Mouse (Mus musculus): ENCODE results near the gene 2310030G06Rik.

2310030G06Rik gene

DNA sequence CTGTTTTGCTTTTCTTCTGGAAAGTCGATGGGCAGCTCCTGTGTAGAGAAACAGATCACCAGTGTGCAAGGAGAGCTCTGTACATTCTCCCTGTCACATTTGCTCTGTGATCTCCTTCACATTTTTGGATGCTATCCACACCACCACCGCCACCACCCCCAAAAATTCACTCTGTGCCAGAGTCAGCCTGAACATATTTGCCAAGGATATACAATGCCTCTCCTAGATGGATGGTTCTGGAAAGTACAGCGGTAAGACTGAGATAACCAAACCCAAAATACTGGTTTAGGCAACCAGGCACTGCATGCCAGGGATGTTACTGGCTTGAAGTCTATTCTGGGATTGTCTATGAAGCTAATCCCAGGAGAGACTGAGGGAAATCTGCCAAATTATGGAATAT, 4.1 kb downstream of the 2310030G06Rik start:
- DNase-seq (ENCODE audit: low read depth, low spot score): no peak

GRCm38 (mm10) chr9:50740867-50741784, 5.2 kb downstream of the 2310030G06Rik start:
- DNase-seq (ENCODE audit: low read depth, low spot score): no peak

DNA sequence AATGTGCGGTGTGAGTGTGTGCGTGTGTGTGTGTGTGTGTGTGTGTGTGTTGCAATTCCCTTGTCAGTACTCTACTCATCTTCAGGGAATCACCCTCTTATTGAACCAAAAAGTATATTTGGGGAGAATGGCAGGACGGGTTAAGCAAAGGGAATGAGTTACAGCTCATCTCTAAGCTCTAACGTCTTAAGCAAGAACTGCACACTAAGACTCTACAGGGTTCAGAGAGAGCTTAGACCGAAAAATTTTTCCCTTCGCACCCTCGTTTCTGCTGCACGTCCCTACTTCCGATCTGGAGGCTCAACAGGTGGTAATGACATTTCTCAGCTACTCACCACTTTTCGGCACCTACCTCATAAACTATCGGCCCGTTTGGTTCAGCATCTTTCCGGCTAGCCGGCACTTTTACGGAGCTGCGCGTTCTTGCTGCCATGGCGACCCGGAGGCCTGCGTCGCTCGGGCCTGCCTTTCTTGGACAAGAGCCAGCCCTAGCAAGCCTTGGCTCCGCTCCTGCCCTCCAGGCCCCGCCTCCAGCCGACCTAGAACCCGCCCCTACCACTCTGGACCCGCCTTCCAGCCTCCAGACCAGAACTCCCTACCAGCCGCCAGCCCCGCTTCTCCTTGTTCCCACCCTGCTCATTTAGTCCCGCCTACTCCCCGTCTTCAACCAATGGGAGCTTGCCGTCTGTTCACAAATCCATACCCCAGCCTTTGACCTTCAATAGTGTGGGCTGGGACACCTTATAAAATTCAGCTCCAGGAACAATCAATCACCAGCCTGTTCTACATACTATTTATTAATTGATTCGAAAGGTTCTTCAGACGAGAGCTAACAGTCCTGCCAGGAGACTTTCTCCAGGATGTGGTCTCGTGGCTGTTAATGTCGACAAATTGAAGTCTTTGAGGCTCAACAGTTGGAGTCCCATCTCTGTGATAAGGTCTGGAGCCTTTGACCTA, 7.1 kb downstream of the 2310030G06Rik start, which contains the start of gene Dixdc1:
Dixdc1 (minus strand) TSS at position 604 of the 957 bp plus-strand sequence.
- DNase-seq (ENCODE audit: low read depth, low spot score): peak; percentile 90

DNA sequence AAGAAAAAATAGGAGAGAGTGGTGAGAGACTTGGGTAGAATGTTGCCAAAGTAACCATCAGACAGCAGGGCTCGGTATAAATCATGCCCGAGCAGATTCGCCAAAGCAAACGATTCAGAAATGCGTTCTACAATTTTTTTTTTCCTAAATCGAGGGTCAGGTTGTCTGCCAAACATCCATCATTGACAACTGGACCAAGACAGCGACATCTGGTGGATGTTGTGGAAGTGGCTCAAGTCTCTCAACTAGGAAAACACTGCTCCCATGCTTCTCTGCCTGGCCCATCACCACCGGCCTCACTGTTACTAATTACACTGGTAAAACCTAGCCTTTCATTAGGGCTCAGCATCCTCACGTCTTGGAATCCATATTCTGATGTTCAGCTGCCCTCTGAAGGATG, 11.3 kb downstream of the 2310030G06Rik start:
- no peak for DNase-seq (ENCODE audit: low read depth, low spot score)

DNA sequence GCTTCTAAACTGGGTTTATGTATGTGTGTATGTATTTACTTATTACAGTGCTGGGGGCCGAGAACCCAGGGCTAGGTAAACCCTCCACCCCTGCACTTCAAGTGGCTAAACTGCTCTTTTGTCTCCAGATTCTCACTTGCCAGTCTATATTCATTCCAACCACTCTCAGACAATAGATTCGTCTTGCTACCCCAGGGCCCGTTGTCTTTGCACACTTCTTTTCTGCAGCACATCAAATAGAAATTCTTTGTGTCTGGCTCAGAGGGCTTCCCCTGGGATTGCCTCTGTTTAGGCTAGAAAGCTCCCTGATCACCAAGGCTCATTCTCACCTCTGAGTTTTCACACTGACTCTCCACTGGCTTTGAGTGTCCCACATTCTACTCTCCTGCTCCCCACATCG, 13.8 kb downstream of the 2310030G06Rik start:
- DNase-seq (ENCODE audit: low read depth, low spot score): no peak

GRCm38 (mm10) chr9:50729600-50729999, 16.7 kb downstream of the 2310030G06Rik start:
- DNase-seq (ENCODE audit: low read depth, low spot score): no peak

GRCm38 (mm10) chr9:50727925-50728651, 18.2 kb downstream of the 2310030G06Rik start:
- peak; percentile 64 for DNase-seq (ENCODE audit: low read depth, low spot score)

- DNase-seq (ENCODE audit: low read depth, low spot score): no peak
Measured at GRCm38 (mm10) chr9:50727171-50727924, 19.0 kb downstream of the 2310030G06Rik start.

- DNase-seq (ENCODE audit: low read depth, low spot score): no peak
Measured at GRCm38 (mm10) chr9:50725921-50726590, 20.3 kb downstream of the 2310030G06Rik start.

GRCm38 (mm10) chr9:50724661-50725330, 21.5 kb downstream of the 2310030G06Rik start:
- no peak for DNase-seq (ENCODE audit: low read depth, low spot score)

GRCm38 (mm10) chr9:50724147-50724546, 22.2 kb downstream of the 2310030G06Rik start:
- DNase-seq (ENCODE audit: low read depth, low spot score): no peak

- DNase-seq (ENCODE audit: low read depth, low spot score): no peak
Measured at GRCm38 (mm10) chr9:50723406-50723805, 22.9 kb downstream of the 2310030G06Rik start.

DNA sequence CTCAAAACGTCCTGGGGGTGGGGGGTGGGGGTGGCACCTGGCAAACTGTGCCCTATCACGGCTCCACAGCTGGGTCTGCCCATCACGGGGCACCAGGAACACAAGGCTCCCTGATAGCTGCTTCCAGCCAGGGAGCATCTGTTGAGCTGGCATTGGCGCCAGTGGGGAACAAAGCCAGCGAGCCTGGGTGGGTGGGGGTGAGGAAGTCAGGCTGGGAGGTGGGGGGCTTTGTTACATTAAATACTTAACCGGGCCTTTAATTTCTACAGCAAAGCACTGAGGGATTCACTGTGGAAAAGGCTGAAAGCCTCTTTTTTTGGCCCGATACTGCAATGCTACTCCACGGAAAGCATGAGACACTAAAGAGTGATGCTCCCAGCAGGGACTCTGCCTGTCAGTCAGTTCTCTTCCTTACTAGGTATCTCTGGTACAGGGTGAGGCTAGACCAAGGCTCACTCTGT, 23.9 kb downstream of the 2310030G06Rik start:
- DNase-seq (ENCODE audit: low read depth, low spot score): no peak

GRCm38 (mm10) chr9:50721061-50721460, 25.3 kb downstream of the 2310030G06Rik start:
- no peak for DNase-seq (ENCODE audit: low read depth, low spot score)

GRCm38 (mm10) chr9:50718878-50719277, 27.5 kb downstream of the 2310030G06Rik start:
- DNase-seq (ENCODE audit: low read depth, low spot score): no peak

DNA sequence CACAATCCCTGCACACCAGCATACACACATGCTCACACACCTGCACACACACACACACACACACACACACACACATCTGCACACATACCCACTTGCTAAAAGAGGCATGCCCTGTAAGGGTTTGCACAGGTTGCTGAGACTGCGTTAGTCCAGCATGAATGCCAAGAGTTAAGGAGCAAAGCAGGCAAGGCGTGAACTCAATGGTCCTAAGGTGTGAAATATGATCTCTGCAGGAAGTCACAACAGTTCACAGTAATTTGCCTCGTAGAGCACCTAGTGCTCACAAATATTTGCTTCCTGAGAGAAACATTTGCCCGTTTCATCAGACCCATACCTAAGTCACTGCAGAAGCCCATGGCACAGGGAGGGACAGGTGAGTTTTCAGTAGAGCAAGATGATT, 32.1 kb downstream of the 2310030G06Rik start:
- no peak for DNase-seq (ENCODE audit: low read depth, low spot score)

- DNase-seq (ENCODE audit: low read depth, low spot score): no peak
Measured at GRCm38 (mm10) chr9:50711337-50711736, 35.0 kb downstream of the 2310030G06Rik start.

- no peak for DNase-seq (ENCODE audit: low read depth, low spot score)
Measured at GRCm38 (mm10) chr9:50709108-50709507, 37.2 kb downstream of the 2310030G06Rik start.

DNA sequence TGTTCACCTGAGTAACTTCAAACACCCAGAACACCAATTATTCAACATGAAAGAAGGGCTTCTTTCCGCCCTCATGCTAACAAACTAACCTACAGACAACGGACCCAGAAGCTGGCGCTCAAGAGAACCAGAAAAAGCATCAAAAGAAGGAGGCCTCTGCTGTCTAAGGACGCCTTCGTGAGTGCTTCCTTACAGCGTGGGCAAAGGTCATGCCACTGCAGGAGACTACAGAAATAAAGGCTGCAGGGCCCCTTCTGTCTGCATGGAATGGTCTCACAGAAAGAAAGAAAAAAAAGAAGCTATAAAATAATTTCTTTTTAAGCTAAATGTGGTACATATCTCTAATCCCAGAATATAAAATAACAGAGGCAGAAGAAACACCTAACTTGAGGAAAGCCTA, 41.4 kb downstream of the 2310030G06Rik start:
- DNase-seq (ENCODE audit: low read depth, low spot score): no peak

Data from WW6 (cell line).